Mouse (Mus musculus) heart, embryonic 16.5 days (tissue): Measurements from ENCODE around the gene Rapgef4. TPM values are rescaled to one million over a fixed set of nuclear protein-coding genes. Genes with fewer than 3 reads are reported as not detected.
"Not testable (repeated sequence)": the region's sequence is repeated elsewhere in the genome, so short reads cannot be mapped to it uniquely, and the experiment has no call there.

Experiments used
- ATAC-seq: fragments of 200-750 bp; cut with Nextera tagmentation; replicated peaks from 2 replicates; pipeline ENCODE4 v1.8.0; 2017; ENCODE audit warnings: moderate number of reproducible peaks; ENCODE audit not compliant: insufficient read depth, low FRiP score; ENCODE audit errors: extremely low read depth
- H3K27ac ChIP-seq: fragments of 300-500 bp; sonication (generic); 2 replicates; pipeline ENCODE4 v1.5.1; 2014; ENCODE audit warnings: mild to moderate bottlenecking, low read length, control low read depth, moderate library complexity
- H3K27me3 ChIP-seq: fragments of 300-500 bp; sonication (generic); 2 replicates; pipeline ENCODE4 v1.6.1; 2014; ENCODE audit warnings: low read length, mixed read lengths; ENCODE audit not compliant: control insufficient read depth, insufficient read depth
- H3K36me3 ChIP-seq: fragments of 300-500 bp; sonication (generic); 2 replicates; pipeline ENCODE4 v1.6.1; 2014; ENCODE audit not compliant: control insufficient read depth, insufficient read depth
- H3K4me1 ChIP-seq: fragments of 300-500 bp; sonication (generic); 2 replicates; pipeline ENCODE4 v1.6.1; 2014; ENCODE audit warnings: low read length, mixed read lengths; ENCODE audit not compliant: control insufficient read depth, insufficient read depth
- H3K4me2 ChIP-seq: fragments of 300-500 bp; sonication (generic); 2 replicates; pipeline ENCODE4 v1.6.1; 2014; ENCODE audit warnings: low read depth, mild to moderate bottlenecking, control low read depth, low read length
- H3K4me3 ChIP-seq: fragments of 300-500 bp; sonication (generic); 2 replicates; pipeline ENCODE4 v1.5.1; 2014; ENCODE audit warnings: mild to moderate bottlenecking, control low read depth, low read length
- H3K9ac ChIP-seq: fragments of 300-500 bp; sonication (generic); 2 replicates; pipeline ENCODE4 v1.6.1; 2014; ENCODE audit warnings: low read length, control low read depth
- H3K9me3 ChIP-seq: fragments of 300-500 bp; sonication (generic); replicated peaks from 2 replicates; pipeline ENCODE4 v1.6.1; 2016; ENCODE audit warnings: low read length; ENCODE audit not compliant: control insufficient read depth
- WGBS: fragments of 180-500 bp; shearing (Covaris S2); extraction: QIAGEN DNeasy Blood & Tissue Kit; methylation state at CpG from one replicate; pipeline ENCODE4 v1.1.7; 2014; 5-methylcytosine and 5-hydroxymethylcytosine counted together
- polyA plus RNA-seq: library from polyadenylated mRNA; unstranded; fragments of >200 nt; fragmentation: Nextera tagmentation; extraction: Ambion mirVana; gene quantifications from 2 replicates; pipeline ENCODE4 v1.2.1, GENCODE M21; 2015

Rapgef4 gene
- polyA plus RNA-seq, 1 experiment from 2014 or later: 4.1 TPM

DNA sequence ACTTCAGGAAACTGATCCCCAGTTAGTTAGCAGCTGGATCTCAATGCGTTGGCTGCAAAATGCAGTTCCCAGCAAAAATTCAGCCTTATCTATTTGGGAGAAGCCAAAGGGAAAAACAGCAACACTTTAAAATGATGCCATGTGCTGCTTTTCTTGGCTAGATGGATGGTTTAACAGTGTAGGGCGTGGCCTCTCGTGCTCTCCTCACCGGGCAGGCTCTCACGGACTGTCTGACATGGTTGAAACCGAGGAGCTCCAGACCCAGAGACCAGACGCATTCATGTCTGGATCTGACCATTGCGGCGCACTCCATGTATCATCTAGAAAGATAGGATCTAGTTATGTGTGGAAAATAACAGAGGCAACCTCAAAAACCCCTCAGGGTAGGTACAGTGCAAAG is 87.5 kb downstream of the Rapgef4 start:
- Histone ChIP-seq H3K36me3 (no peaks in the 10 kb centered on the region), H3K27me3 (no peaks in the 10 kb centered on the region), H3K9me3 (no peaks in the 10 kb centered on the region), H3K9ac (no peak overlapping the region), H3K4me1 (no peaks in the 10 kb centered on the region), H3K4me3 (no peak overlapping the region), H3K27ac (no peak overlapping the region), H3K4me2 (no peak overlapping the region)
- WGBS: 65% methylated on average over 9 of the region's 9 CpGs
- no peak for ATAC-seq

DNA sequence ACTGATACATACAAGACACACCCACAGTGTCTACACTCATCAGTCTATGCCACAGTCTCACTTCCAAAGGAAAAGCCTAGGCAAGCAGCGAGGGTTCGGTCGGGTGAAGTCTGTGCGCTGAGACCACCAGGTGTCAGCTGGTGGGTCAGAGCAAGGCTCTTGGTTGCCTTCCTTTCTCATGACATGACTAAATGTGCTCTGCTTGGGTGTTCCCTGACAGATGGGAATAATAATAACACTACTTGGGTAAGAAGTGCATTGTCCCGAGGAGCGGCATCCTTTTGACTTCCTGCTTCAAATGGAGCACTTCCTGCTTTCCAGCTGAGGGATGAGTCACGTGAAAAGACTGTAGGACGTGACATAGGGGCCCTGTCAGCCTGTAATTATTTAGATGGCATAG is 89.0 kb downstream of the Rapgef4 start:
- Histone ChIP-seq H3K9ac (no peak overlapping the region), H3K4me1 (no peaks in the 10 kb centered on the region), H3K27ac (no peak overlapping the region; the same call in 1 of the 2 replicates), H3K4me2 (no peak overlapping the region), H3K27me3 (no peaks in the 10 kb centered on the region), H3K36me3 (no peaks in the 10 kb centered on the region), H3K4me3 (no peak overlapping the region), H3K9me3 (no peaks in the 10 kb centered on the region)
- ATAC-seq: no peak
- 65% methylated on average over 8 of the region's 8 CpGs for WGBS

DNA sequence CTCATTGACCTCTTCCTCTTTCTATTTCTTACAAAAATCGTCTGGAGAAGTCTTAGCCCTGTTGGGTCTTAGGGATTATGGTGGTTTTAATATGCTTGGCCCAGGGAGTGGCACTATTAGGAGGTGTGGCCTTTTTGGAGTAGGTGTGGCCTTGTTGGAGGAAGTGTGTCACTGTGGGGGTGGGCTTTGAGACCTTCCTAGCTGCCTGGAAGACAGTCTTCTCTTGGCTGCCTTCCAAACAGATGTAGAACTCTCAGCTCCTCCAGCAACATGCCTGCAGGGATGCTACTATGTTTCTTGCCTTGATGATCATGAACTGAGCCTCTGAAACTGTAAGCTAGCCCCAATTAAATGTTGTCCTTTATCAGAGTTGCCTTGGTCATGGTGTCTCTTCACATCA is 92.1 kb downstream of the Rapgef4 start:
- not testable (repeated sequence) for H3K4me2 ChIP-seq, H3K9me3 ChIP-seq, H3K4me3 ChIP-seq, ATAC-seq, H3K27ac ChIP-seq, H3K9ac ChIP-seq, H3K36me3 ChIP-seq, H3K27me3 ChIP-seq, H3K4me1 ChIP-seq
- 46% methylated on average over 1 of the region's 1 CpGs for WGBS

DNA sequence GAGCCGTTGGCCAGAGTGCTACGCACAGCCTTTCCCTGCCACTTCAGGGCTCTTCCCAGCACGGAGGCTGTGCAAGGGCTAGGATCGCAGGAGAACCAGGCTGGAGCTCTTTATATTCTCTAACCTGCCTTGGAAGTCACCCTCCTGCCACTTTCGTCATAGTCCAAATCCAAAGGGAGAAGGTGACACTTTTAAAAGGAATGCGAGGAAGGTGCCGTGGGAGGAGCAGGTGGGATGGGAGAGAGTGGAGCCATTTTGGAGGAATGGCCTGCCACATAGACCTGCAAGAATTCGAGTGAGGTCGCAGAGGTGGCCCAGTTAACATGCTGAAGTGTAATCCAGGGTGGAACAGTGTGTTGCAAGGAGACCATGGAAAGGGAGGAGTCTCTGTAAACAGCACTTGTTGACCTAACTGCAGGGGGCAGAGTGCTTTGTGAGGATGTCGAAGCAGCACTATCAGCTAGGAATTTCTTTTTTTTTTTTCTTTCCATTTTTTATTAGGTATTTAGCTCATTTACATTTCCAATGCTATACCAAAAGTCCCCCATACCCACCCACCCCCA is 94.0 kb downstream of the Rapgef4 start:
- H3K4me1 ChIP-seq: no peaks in the 10 kb centered on the region
- WGBS: 73% methylated on average over 10 of the region's 10 CpGs
- ATAC-seq: no peak

DNA sequence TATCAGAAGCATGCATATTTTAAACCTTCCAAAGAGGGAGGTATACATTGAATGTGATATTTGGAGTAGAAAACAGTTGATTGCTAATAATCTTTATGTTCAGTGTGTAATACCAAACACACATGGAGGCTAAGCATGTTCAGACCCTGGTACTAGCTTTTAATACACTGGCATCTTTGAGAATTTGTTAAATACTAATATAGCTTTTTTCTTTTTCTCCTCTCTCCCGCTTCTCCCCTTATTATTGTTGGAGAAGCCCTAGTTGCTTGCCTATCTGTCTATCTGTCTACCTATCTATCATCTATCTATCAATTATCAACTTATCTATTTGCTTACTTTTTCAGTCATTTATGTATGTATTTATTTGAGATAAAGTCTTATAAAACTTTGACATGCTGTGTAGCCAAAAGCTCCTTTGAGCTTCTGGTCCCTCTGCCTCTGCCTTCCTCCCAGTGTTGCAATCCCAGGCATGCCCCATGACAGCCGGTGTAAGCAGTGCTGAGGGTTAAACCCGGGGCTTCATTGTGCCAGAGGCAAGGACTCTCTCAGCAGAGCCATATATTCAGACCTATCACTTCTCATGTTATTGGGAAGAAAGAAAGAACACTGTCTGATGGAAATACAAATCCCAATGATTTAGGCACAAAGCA is 96.6 kb downstream of the Rapgef4 start:
- H3K4me1 ChIP-seq: no peaks in the 10 kb centered on the region
- H3K4me3 ChIP-seq: no peak overlapping the region
- H3K9me3 ChIP-seq: no peaks in the 10 kb centered on the region
- no peak overlapping the region for H3K9ac ChIP-seq
- ATAC-seq: no peak
- 76% methylated on average over 3 of the region's 3 CpGs for WGBS
- H3K27ac ChIP-seq: no peak overlapping the region
- H3K4me2 ChIP-seq: no peak overlapping the region
- H3K36me3 ChIP-seq: no peaks in the 10 kb centered on the region
- H3K27me3 ChIP-seq: no peaks in the 10 kb centered on the region

More for the DNA sequence above, 94.0 kb downstream of the Rapgef4 start:
- Histone ChIP-seq H3K4me3 (no peak overlapping the region), H3K4me2 (no peak overlapping the region), H3K9me3 (no peaks in the 10 kb centered on the region), H3K9ac (no peak overlapping the region), H3K27ac (no peak overlapping the region), H3K27me3 (no peaks in the 10 kb centered on the region), H3K36me3 (no peaks in the 10 kb centered on the region)

DNA sequence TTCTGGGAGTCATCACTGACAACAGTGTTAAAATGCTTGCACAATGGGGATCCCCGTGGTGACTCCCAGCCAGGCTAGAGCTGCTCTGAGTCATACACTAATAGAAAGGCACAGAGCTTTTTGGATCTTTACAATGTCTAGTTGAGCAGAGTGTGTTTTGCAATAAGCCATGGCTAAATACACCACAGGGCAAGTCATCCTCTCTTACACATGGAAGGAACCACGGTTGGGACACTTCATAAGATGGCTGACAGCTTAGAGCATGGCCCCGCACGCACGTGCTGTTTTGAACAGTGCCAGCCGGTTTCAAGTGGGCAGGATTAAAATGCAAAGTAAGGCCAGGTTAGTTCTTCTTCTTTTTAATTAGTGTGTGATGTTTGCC is 97.1 kb downstream of the Rapgef4 start:
- no peak for ATAC-seq
- Histone ChIP-seq H3K4me2 (no peak overlapping the region), H3K36me3 (no peaks in the 10 kb centered on the region), H3K9ac (no peak overlapping the region), H3K9me3 (no peaks in the 10 kb centered on the region), H3K27me3 (no peaks in the 10 kb centered on the region), H3K27ac (no peak overlapping the region), H3K4me3 (no peak overlapping the region), H3K4me1 (no peaks in the 10 kb centered on the region)
- WGBS: 78% methylated on average over 6 of the region's 6 CpGs

DNA sequence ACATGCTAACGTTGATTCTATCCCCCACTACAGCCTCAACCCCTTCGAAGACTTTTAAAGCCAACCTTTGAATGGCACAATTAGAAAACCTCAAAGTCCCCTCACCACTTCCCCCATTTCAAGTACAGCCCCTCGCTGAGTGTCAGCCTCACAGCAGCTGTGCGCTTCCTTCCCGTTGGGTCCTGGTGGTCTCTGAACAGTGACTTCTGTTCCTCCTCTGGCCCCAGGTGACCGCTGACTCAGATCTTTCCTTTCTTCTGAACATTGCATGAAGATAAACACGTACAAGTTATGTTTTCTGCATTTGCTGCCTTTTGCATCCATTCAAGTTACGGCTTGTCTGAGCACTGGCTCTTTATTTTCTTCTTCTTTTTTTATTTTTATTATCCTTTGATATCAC is 98.1 kb downstream of the Rapgef4 start:
- Histone ChIP-seq H3K4me2 (no peak overlapping the region), H3K4me1 (no peaks in the 10 kb centered on the region), H3K27ac (no peak overlapping the region), H3K9me3 (no peaks in the 10 kb centered on the region), H3K27me3 (no peaks in the 10 kb centered on the region), H3K4me3 (no peak overlapping the region), H3K36me3 (no peaks in the 10 kb centered on the region), H3K9ac (no peak overlapping the region)
- WGBS: 71% methylated on average over 8 of the region's 8 CpGs
- no peak for ATAC-seq

DNA sequence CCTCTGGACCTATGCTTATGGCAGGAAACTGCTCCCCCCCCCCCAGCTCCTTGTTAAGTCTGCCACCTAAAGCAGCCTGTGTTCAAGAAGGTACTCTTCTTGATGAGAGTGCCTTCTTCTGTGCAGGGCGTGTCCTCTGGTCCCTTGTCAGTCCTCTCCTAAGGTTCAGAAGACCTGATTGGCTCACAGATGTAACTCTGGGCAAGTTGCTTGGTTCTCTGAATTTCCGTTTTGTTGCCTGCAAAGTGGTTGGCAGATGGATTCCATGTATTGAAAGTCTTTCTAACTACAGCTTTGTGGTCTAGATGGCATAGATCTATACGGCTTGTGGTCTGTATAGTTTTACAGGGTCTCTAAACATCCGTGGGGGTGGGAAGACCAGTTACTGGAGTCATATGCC is 101.8 kb downstream of the Rapgef4 start:
- Histone ChIP-seq H3K4me3 (no peak overlapping the region), H3K9me3 (no peaks in the 10 kb centered on the region), H3K27me3 (no peaks in the 10 kb centered on the region), H3K27ac (no peak overlapping the region), H3K36me3 (no peaks in the 10 kb centered on the region), H3K9ac (no peak overlapping the region), H3K4me2 (no peak overlapping the region), H3K4me1 (peaks cover 1% of the 10 kb centered on the region; the same call in 1 of the 2 replicates)
- WGBS: 74% methylated on average over 4 of the region's 4 CpGs
- ATAC-seq: no peak; the same call in 1 of the 2 replicates

DNA sequence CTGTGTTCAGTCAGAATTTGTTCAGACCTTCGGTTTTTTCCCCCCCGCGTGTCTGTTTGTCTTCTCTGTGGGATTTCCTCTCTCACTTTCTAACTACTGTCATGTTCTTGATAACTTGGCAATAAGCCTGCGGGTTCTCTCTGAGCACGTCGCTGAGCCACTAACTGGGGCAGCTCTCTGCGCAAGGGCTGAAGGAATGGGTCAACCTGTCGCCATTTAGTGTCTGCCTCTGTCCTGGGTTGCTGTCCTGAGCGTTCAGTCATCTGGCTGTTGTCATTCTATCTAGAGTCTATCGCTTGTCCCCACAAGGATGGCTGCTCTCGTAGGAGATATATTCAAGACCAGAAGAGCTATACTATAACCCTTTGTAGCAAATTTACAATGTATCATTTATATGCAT is 107.8 kb downstream of the Rapgef4 start:
- Histone ChIP-seq H3K36me3 (no peaks in the 10 kb centered on the region), H3K4me3 (no peak overlapping the region), H3K4me2 (no peak overlapping the region), H3K27me3 (no peaks in the 10 kb centered on the region), H3K9ac (no peak overlapping the region), H3K27ac (no peak overlapping the region), H3K4me1 (peaks cover 10% of the 10 kb centered on the region; the same call in 1 of the 2 replicates), H3K9me3 (peaks cover 3% of the 10 kb centered on the region)
- WGBS: 51% methylated on average over 11 of the region's 11 CpGs
- no peak; the same call in 1 of the 2 replicates for ATAC-seq
